Mouse (Mus musculus): ENCODE measurements at regions not wholly inside any gene's neighbourhood (a gene's known extent, or its start where the extent isn't known, plus 50 kb on each side); places are given as distances from the start of the nearest gene placed in this dataset.

DNA sequence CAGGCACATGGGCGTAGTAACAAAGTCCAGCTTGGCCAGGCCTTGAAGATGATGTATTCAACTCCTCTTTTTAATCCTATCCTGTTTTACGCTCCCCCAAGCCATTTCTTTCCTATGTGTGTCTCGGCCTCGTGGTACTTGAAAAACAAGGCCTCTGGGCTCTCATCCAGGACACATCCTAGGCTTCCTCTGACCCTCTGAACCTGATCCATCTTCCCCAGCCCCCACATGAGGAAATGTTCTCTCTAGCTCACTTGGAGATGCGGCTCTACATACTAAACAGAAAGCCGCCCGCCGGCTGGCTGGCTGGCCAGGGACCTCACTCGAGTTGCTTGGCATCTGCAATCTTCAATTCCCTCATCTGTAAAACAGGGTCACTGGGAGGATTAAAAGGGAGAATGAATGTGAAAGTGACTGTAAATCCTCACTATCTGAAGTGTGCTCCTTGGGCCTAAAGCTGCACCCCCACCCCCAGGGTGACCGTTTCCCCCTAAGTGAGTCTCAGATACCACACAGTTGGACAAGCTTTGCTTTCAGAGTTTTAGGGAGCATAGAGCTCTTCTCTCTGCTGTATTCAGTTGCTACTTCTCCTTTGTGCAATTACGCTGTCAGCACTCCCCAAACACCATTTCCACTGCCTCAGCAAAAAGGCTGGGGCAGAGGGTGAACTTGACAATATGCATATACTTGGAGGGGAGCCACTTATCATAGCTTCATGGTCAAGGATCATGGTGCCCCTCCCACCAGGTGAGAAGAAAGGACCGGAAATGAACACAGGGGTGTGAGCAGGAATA, 109.7 kb downstream of the H2al1j start:
- WGBS: 56% methylated on average over 12 of the region's 12 CpGs
- H3K4me3 ChIP-seq (replicated peaks): no peak overlapping the region
- H3K36me3 ChIP-seq (replicated peaks): no peaks in the 10 kb centered on the region
- H3K9me3 ChIP-seq: no peaks in the 10 kb centered on the region
- peaks cover 40% of the 10 kb centered on the region for H3K27me3 ChIP-seq
- no peak overlapping the region for H3K9ac ChIP-seq
- H3K4me2 ChIP-seq: no peak overlapping the region
- no peak for ATAC-seq (ENCODE audit: low FRiP score)
- H3K27ac ChIP-seq: peak overlapping the region; percentile 25; the same call in 1 of the 2 replicates
- H3K4me1 ChIP-seq: peaks cover 37% of the 10 kb centered on the region

GRCm38 (mm10) chrX:11443543-11443942, 115.9 kb downstream of the H2al1j start:
- H3K9me3 ChIP-seq: no peaks in the 10 kb centered on the region
- no peaks in the 10 kb centered on the region for H3K36me3 ChIP-seq (replicated peaks)
- no peak overlapping the region for H3K27ac ChIP-seq
- no peak overlapping the region for H3K9ac ChIP-seq
- ATAC-seq (ENCODE audit: low FRiP score): no peak
- no peak overlapping the region for H3K4me3 ChIP-seq (replicated peaks)
- peaks cover 26% of the 10 kb centered on the region; the same call in 1 of the 2 replicates for H3K27me3 ChIP-seq
- H3K4me1 ChIP-seq: no peaks in the 10 kb centered on the region
- 67% methylated on average over 7 of the region's 7 CpGs for WGBS
- H3K4me2 ChIP-seq: no peak overlapping the region

- Histone ChIP-seq H3K27me3 (peaks cover 26% of the 10 kb centered on the region; the same call in 1 of the 2 replicates), H3K4me3 (replicated peaks) (no peak overlapping the region), H3K4me1 (no peaks in the 10 kb centered on the region), H3K36me3 (replicated peaks) (no peaks in the 10 kb centered on the region), H3K9me3 (no peaks in the 10 kb centered on the region), H3K4me2 (no peak overlapping the region), H3K27ac (no peak overlapping the region), H3K9ac (no peak overlapping the region)
- WGBS: 81% methylated on average over 10 of the region's 10 CpGs
- ATAC-seq (ENCODE audit: low FRiP score): no peak
Measured at GRCm38 (mm10) chrX:11444261-11444725, 116.7 kb downstream of the H2al1j start.

DNA sequence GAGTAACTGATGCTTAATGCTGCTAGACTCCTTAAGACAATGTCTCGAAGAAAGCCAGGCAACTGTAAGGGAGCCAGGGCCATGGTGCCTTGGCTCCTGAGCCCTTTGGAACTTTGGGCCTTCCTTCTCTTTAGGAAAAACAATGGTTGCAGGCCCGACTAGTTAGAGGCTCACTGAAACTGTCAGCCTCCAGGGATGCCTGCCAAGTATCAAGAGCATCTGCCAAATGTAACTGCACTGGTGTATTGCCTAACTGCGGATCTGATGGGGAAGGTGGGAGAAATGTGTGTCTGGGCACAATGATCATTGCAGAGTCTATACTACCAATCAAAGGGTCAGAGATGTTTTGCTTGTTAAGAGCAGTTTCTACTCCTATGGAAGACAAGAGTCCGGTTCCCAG, 121.1 kb downstream of the H2al1j start:
- Histone ChIP-seq H3K27me3 (peaks cover 21% of the 10 kb centered on the region; the same call in 1 of the 2 replicates), H3K9me3 (no peaks in the 10 kb centered on the region), H3K4me2 (no peak overlapping the region), H3K9ac (no peak overlapping the region), H3K4me3 (replicated peaks) (no peak overlapping the region), H3K27ac (no peak overlapping the region), H3K4me1 (no peaks in the 10 kb centered on the region), H3K36me3 (replicated peaks) (no peaks in the 10 kb centered on the region)
- 88% methylated on average over 4 of the region's 4 CpGs for WGBS
- no peak for ATAC-seq (ENCODE audit: low FRiP score)

- ATAC-seq (ENCODE audit: low FRiP score): no peak
- H3K27ac ChIP-seq: no peak overlapping the region
- H3K4me3 ChIP-seq (replicated peaks): no peak overlapping the region
- H3K4me1 ChIP-seq: no peaks in the 10 kb centered on the region
- H3K27me3 ChIP-seq: peaks cover 8% of the 10 kb centered on the region; the same call in 1 of the 2 replicates
- 56% methylated on average over 4 of the region's 4 CpGs for WGBS
- H3K36me3 ChIP-seq (replicated peaks): no peaks in the 10 kb centered on the region
- no peak overlapping the region for H3K9ac ChIP-seq
- no peak overlapping the region for H3K4me2 ChIP-seq
- no peaks in the 10 kb centered on the region for H3K9me3 ChIP-seq
Measured at GRCm38 (mm10) chrX:11458521-11458920, 130.9 kb downstream of the H2al1j start.

DNA sequence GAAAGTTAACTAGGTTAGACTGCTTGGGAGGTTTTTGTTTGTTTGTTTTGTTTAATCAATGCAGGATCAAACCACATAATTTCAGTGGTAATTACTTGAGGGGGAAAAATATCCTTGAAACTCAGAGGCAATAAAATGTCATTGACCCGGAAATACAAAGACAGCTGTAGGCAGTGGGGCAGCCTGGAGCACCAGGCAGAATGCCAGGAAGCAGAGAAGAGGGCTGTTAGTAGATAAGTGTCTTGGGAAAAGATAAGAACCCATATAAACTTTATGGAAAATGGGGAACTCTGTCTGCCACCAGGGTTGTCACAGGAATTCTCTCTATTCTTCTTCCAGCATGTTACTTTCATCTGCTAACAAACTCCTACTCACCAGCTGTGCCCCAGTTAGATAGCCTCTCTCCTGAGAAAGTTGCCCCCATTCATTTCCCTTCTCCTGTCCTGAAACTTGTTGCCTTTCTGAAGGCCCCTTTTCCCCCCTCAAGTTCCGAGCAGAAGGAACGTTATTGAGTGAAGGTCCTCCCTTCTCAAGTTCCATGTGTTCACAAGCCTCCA, 136.4 kb downstream of the H2al1j start:
- H3K27ac ChIP-seq: no peak overlapping the region
- H3K9ac ChIP-seq: no peak overlapping the region
- no peak overlapping the region for H3K4me2 ChIP-seq
- 82% methylated on average over 3 of the region's 3 CpGs for WGBS
- H3K4me1 ChIP-seq: no peaks in the 10 kb centered on the region
- no peaks in the 10 kb centered on the region for H3K36me3 ChIP-seq (replicated peaks)
- no peaks in the 10 kb centered on the region for H3K9me3 ChIP-seq
- H3K4me3 ChIP-seq (replicated peaks): no peak overlapping the region
- peaks cover 19% of the 10 kb centered on the region; the same call in 1 of the 2 replicates for H3K27me3 ChIP-seq
- ATAC-seq (ENCODE audit: low FRiP score): no peak

GRCm38 (mm10) chrX:11466191-11466590, 138.6 kb downstream of the H2al1j start:
- no peak overlapping the region for H3K4me2 ChIP-seq
- peaks cover 25% of the 10 kb centered on the region; the same call in 1 of the 2 replicates for H3K27me3 ChIP-seq
- 48% methylated on average over 4 of the region's 4 CpGs for WGBS
- H3K36me3 ChIP-seq (replicated peaks): no peaks in the 10 kb centered on the region
- no peak for ATAC-seq (ENCODE audit: low FRiP score)
- no peak overlapping the region for H3K27ac ChIP-seq
- no peak overlapping the region for H3K9ac ChIP-seq
- H3K4me1 ChIP-seq: no peaks in the 10 kb centered on the region
- no peaks in the 10 kb centered on the region for H3K9me3 ChIP-seq
- H3K4me3 ChIP-seq (replicated peaks): no peak overlapping the region

- Histone ChIP-seq H3K9ac (no peak overlapping the region), H3K27ac (no peak overlapping the region), H3K36me3 (replicated peaks) (no peaks in the 10 kb centered on the region), H3K9me3 (no peaks in the 10 kb centered on the region), H3K4me3 (replicated peaks) (no peak overlapping the region), H3K27me3 (peaks cover 19% of the 10 kb centered on the region; the same call in 1 of the 2 replicates), H3K4me1 (peaks cover 6% of the 10 kb centered on the region), H3K4me2 (peak overlapping the region; percentile 21; the same call in 1 of the 2 replicates)
- 33% methylated on average over 16 of the region's 16 CpGs for WGBS
- peak; percentile 44; the same call in 1 of the 2 replicates for ATAC-seq (ENCODE audit: low FRiP score)
Measured at GRCm38 (mm10) chrX:11479696-11480339, 152.2 kb downstream of the H2al1j start.

GRCm38 (mm10) chrX:11482141-11482540, 154.5 kb downstream of the H2al1j start:
- Histone ChIP-seq H3K36me3 (replicated peaks) (no peaks in the 10 kb centered on the region), H3K27ac (no peak overlapping the region), H3K4me1 (peaks cover 12% of the 10 kb centered on the region), H3K9ac (no peak overlapping the region), H3K9me3 (no peaks in the 10 kb centered on the region), H3K4me3 (replicated peaks) (no peak overlapping the region), H3K4me2 (no peak overlapping the region), H3K27me3 (peaks cover 19% of the 10 kb centered on the region; the same call in 1 of the 2 replicates)
- ATAC-seq (ENCODE audit: low FRiP score): no peak
- 54% methylated on average over 7 of the region's 7 CpGs for WGBS

DNA sequence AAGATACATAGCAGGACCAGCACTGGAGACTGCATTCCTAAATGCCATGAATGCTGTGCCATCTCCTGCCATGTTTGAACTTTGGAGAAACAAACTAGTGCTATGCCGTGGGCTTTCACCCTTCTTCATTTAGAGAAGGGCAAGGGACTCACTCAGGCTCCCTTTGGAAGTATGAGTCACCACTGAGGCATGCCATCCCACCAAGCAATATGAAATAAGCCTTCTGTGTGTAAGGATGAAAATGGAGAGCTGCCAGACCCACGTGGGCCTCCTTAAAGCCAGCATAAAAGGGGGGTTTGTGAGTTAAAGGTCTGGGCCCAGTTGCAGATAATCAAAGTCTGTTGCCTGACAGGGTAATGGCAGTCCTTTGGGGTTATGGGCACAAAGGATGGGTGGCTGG, 159.0 kb downstream of the H2al1j start:
- Histone ChIP-seq H3K27me3 (peaks cover 11% of the 10 kb centered on the region; the same call in 1 of the 2 replicates), H3K27ac (peak overlapping the region; percentile 61; the same call in 1 of the 2 replicates)

DNA sequence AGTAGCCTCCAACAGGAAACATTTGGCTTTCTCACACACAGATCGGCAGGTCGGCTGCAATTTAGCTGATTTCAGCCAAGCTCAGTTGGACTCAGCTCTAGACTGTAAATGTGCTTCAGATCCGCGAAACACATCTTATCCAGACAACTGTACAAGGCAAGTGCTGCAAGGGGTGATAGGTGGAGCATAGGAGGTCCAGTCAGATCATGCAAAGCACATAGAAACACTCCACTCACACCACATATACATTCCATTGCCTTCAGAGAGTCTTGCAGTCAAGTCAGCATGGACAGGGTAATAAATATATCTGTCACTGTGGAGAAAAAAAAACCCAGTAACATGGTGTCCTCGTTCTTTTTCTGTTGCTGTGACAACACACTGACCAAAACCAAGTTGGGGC, 160.3 kb downstream of the H2al1j start:
- H3K36me3 ChIP-seq (replicated peaks): no peaks in the 10 kb centered on the region
- no peaks in the 10 kb centered on the region for H3K9me3 ChIP-seq
- peaks cover 32% of the 10 kb centered on the region for H3K4me1 ChIP-seq
- WGBS: 71% methylated on average over 5 of the region's 5 CpGs
- no peak for ATAC-seq (ENCODE audit: low FRiP score)
- no peak overlapping the region for H3K4me3 ChIP-seq (replicated peaks)
- 0 out of 2 replicates have a peak overlapping the region, but pooled peaks have one; percentile 19 for H3K27ac ChIP-seq
- 0 out of 2 replicates have a peak, but pooled peaks cover 3% of the 10 kb centered on the region for H3K27me3 ChIP-seq
- H3K9ac ChIP-seq: no peak overlapping the region
- H3K4me2 ChIP-seq: no peak overlapping the region

More for the DNA sequence above, 159.0 kb downstream of the H2al1j start:
- H3K4me1 ChIP-seq: peaks cover 27% of the 10 kb centered on the region
- H3K4me2 ChIP-seq: no peak overlapping the region
- H3K9me3 ChIP-seq: no peaks in the 10 kb centered on the region
- H3K9ac ChIP-seq: no peak overlapping the region
- 31% methylated on average over 2 of the region's 2 CpGs for WGBS
- no peak overlapping the region for H3K4me3 ChIP-seq (replicated peaks)
- no peak for ATAC-seq (ENCODE audit: low FRiP score)
- no peaks in the 10 kb centered on the region for H3K36me3 ChIP-seq (replicated peaks)

DNA sequence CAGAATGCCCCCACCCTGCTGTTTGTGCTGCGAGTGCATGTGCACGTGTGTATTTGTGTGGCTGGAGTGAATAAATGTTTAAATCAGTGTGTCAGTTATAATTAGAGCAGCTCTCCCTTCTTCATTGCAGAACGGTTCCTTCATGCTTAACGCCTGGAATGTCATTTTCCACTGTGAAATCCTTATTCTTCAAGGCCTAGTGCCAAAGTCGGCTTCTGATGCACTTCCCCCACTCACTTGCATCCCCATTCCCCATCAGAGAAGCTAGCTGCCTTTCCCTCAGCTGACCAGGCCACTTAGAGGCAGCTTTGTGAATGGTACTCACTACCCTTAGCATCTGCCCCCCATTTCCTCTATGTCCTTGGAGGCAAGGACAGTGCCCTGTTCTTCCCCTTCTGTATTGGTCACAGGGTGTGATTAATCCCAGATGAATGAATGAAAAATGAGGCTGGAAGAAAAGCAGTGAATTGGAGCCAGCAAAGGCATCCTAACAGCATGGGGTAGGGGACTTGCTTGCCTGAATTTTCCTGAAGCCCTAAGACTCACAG, 162.6 kb downstream of the H2al1j start:
- H3K36me3 ChIP-seq (replicated peaks): no peaks in the 10 kb centered on the region
- 26% methylated on average over 5 of the region's 5 CpGs for WGBS
- H3K4me2 ChIP-seq: no peak overlapping the region
- no peaks in the 10 kb centered on the region for H3K27me3 ChIP-seq
- ATAC-seq (ENCODE audit: low FRiP score): no peak
- H3K9me3 ChIP-seq: no peaks in the 10 kb centered on the region
- H3K4me3 ChIP-seq (replicated peaks): no peak overlapping the region
- H3K4me1 ChIP-seq: peaks cover 46% of the 10 kb centered on the region
- no peak overlapping the region for H3K9ac ChIP-seq
- no peak overlapping the region; the same call in 1 of the 2 replicates for H3K27ac ChIP-seq

Data from forebrain, embryonic 12.5 days (tissue).